Mouse (Mus musculus): ENCODE data around the gene Klf15. TPM values are rescaled to one million over a fixed set of nuclear protein-coding genes. Genes with fewer than 3 reads are reported as not detected.

Gene Klf15
- total RNA-seq, 4 experiments from 2014 or later: 26.7 to 83.2 (median 44.3) TPM

DNA sequence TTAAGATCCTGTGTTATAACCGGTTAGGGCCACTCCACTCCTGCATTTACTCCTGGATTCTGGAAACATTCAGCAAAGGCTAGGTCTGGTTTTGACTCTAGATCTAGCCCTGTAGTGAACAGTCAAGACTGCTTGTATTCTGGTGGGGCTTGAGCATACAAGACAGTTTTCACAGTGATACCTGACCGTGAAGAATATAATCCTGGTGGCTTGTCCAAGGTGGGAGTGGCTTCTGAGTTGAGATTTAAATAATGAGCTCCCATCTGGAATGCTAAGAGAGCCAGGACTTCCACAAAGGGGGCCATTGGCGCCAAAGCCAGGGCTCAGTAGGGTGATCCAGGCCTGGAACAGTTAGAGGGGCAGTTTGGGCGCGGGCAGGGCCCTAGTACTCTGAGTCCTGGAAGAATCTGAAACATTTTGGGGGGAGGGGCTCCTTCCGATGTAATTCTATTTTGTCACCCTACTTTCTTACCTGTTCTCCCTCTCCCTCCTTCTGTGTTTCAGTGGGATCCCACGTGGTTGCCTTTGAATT, 1.6 kb downstream of the Klf15 start:
- no peak for DNase-seq (ENCODE audit: low spot score in 2 of 2)

DNA sequence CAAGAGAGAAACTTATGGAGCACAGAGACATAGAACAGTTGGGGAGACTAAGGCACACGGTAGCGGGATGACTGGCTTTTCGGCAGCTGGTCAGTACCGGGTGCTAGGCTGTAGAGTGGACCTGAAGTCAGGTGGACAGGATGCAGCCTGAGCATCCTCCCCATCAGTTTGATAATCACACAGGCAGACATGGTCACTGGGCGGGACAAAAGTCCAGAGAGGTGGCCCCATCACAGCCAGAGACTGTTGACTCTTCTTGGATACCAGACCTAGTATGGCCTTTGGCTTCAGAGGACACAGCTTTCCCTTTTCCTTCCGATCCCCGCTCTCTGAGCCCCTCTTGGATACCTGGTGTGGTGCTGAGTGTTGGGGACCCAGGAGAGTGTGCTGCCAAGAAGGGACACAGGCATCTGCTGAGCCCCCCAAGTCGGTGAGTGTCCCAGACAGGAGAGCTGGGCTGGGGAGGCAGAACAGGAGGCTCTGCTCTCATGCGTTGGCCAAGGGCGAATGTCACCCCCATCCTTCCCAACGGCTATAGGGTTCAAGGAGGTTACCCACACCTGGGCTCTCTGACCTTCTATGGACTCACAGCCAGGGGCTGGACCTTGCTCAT, 2.8 kb downstream of the Klf15 start:
- no peak for DNase-seq (ENCODE audit: low spot score in 2 of 2)

DNA sequence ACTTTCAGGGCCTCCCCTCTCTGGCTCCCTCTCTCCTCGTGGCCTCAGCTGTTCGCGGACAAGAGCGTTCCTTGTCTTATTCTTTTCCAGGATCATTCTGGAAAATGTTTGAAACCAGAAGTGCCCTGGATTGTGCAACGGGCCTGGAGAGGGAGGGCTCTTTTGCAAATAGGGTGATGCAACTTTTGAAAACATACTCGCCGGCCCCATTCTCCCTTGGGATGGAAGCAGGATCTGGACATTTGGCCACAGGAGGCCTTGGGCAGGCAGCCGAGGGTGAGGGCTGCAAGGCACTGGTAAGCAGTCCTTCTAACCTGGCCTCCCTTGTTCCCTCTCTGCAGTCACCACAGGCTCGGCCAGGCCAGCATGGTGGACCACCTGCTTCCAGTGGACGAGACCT, 3.7 kb downstream of the Klf15 start:
- DNase-seq (ENCODE audit: low spot score in 2 of 2): peak; percentile 71 to 81

DNA sequence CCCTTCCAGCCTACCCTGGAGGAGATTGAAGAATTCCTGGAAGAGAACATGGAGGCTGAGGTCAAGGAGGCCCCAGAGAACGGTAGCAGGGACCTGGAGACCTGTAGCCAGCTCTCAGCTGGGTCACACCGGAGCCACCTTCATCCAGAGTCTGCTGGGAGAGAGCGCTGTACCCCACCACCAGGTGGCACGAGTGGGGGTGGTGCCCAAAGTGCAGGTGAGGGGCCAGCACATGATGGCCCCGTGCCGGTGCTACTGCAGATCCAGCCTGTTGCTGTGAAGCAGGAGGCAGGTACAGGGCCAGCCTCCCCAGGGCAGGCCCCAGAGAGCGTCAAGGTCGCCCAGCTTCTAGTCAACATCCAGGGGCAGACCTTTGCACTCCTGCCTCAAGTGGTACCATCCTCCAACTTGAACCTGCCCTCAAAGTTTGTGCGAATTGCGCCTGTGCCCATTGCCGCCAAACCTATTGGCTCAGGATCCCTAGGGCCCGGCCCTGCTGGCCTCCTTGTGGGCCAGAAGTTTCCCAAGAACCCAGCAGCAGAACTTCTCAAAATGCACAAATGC, 4.6 kb downstream of the Klf15 start:
- no peak for DNase-seq (ENCODE audit: low spot score in 2 of 2)

DNA sequence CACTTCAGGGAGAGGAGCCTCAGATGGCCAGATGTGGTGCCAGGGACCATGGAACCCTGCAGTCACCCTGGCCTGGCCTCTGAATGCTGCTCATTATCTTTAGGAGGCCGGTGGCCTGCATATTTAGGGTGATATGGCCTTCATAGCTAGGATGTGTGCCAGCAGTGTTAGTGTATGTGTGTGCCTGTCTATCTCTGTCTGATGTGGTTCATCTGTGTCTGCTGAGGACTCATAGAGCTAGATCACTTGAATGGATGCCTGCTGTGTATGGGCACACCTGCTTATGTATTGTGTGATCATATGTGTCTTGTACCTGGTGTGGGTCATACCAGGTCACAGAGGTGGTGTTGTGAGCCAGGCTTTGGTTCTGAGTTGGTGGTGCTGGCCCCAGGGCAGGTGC, 5.8 kb downstream of the Klf15 start:
- no peak for DNase-seq (ENCODE audit: low spot score in 2 of 2)

DNA sequence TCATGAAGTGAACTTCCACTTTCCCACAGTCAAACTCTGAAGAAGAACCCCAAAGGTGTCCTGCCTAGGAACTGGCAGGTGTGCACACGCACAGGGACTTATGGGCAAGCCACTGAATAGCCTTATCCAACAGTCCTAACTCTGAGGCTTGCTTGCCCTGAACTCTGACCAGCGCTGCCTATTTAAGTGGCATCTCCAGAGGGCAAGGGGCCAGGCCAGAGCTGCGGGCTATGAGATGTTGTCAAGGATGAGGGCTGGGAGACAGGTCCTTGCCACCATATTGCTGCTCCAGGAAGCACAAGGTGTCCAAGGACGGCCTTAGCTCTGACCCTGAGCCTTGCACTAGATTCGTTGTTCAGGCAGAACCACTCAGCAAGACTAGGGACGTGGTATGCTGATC, 6.7 kb downstream of the Klf15 start:
- DNase-seq (ENCODE audit: low spot score in 2 of 2): no peak

DNA sequence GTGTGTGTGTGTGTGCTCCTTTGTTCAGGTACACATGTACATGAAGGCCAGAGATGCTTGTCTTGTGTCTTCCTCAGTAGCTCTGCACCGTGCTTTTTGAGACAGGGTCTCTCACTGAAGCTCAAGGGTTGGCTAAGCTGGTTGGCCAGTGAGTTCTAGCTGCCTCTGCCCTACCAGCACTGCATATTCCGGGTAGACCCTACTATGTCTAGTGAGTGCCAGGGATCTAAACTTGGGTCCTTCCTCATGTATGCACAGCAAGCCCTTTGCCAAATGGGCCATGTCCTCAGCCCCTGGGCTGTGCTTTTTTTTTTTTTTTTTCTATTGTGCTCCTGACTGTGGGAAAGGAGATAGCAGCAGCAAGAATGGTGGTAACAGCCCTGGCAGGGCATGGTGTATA, 7.9 kb downstream of the Klf15 start:
- no peak for DNase-seq (ENCODE audit: low spot score in 2 of 2)

DNA sequence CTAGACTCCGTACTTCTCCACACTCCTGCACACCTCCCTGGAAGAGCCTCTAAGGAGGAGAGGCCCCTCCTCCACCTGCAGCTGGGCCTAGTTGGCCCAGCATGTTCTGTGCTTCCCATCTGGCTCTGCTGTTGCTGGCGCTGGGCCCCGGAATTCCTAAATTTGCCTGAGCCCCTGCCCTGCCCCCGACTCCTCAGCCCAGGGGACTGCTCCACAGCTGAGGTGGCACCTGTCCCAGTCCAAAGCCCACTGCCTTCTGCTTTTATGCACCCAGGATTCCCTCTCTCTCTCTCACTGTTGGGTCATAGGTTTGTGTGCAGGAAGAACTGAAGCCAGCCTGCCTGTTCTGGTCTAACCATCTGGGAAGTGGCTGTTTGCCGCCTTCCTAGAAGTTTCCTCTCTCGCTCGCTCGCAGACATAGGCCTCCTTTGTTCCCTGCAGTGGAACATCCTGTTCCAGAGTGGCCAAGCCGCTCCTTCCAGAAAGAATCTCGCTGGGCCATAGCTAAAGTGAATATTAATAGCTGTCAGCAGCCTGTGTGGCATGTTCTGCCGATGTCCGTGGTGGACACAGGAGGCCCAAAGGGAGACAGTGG, 8.7 kb downstream of the Klf15 start:
- peak; percentile 52 to 53 for DNase-seq (ENCODE audit: low spot score in 2 of 2)

DNA sequence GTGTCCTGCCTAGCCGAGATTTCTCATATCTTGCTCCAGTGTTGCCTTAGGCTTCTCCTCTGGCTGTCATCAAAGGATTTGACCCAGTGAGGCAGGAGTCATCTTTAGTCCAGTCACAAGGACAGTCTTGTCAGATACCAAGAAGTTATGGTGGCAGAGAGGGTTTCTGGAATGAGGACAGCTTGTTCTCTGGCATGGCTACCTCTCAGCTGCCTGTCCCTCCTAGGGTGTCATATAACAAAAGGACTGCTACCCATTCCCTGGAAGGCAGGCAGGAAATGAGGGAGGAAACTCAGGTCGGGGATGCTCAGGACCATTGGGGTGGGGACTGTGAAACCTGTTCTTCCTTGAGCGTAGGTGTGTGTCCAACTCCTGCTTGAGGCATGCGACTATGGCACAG, 9.7 kb downstream of the Klf15 start:
- DNase-seq (ENCODE audit: low spot score in 2 of 2): peak; percentile 48 to 52

DNA sequence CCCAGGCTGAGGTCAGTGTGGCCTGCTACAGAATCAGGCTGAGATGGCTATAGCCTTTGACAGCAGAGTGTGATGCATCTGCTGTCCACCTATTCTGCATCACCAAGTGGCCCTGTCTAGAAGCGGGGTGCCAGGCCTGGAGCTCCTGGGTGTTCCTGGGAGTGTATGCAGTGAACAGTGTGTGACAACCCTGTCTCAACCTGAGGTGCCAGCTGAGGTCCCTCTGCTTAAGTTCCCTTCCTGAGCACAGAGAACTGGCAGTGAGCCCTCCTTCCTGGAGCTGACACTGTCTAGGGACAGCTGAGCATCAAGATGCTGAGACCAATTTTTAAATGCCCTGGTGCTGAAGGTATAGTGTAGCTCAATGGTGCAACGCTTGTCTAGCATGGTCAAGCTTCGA, 10.3 kb downstream of the Klf15 start:
- DNase-seq (ENCODE audit: low spot score in 2 of 2): peak in 1 of 2 experiments; percentile 38

DNA sequence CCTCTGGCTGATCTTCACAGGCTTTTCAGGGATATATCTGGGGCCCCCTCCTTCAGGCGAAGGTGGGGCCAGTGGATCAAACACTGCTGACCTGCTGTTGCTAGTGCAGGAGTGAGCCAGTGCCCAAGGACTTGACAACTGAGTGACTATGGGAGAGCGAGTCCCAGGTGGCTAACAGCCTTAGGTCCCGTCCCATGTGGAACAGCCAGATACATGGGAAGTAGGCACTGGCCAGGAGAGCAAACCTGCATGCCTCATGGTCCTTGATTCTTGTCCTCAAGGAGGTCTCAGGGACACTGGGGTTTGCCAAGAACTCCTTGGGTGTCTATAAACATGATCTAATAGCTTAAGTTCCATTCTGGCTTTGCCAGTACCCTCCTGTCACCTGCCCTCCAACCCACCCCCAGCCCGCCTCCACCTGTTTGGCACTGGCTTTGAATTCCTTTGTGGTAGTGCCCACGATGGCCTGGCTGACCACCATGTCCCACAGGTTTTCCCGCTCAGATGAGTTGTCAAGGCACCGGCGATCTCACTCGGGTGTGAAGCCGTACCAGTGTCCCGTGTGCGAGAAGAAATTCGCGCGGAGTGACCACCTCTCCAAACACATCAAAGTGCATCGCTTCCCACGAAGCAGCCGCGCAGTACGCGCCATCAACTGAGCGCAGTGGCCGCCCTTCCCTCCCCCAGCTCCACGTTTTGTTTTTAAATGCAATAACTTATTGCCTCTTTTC, 11.4 kb downstream of the Klf15 start:
- no peak for DNase-seq (ENCODE audit: low spot score in 2 of 2)

DNA sequence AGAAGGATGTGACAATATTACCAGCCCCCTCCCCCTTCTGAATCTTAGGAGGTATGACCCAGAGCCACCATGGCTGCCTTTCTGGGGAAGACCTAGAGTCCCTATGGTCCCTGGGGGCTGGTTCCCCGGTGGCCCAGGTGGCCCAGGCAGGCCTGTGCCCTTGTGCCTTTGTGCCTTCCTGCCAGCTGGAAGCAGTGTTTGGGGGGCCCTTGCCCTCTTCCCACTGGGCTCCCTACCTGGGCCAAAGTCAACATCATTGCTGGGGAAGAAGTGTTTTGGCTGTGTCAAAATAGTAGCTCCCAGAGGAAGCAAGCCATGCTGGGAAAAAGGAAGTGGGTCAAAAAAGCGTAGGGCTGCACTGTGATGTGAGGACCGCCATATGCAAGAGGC, 12.0 kb downstream of the Klf15 start:
- no peak for DNase-seq (ENCODE audit: low spot score in 2 of 2)

DNA sequence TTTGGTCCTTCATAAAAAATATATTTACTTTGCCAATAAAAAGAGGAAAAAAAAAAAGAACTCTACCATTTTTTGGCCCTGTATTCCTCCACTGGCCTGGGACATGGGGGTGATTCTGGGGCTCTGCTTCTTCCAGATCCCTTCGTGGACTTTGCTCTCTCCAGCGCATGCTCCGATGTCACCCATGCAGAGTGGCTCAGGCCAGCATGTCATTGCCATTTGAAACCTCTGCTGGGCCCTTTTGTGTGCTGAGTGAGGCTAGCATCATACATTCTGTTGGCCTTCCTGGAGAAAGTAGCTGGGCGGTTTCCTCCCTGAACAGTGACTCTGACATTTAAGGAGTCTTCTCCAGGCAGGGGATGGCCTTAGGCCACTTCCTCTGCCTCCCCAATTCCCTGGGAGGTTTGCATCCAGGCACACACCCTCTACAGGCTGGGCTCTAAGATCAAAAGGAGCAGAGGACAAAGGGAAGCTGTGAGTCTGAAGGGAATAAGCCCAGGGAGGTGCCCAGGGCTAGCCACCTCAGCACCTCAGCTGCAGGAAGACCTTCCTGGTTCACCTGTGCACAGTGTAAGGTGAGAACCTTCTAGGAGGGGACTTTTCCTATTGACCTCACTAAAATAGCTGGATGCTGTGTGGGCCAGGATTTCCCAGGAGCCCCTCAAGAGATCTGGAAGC, 12.9 kb downstream of the Klf15 start:
- DNase-seq (ENCODE audit: low spot score in 2 of 2): no peak

DNA sequence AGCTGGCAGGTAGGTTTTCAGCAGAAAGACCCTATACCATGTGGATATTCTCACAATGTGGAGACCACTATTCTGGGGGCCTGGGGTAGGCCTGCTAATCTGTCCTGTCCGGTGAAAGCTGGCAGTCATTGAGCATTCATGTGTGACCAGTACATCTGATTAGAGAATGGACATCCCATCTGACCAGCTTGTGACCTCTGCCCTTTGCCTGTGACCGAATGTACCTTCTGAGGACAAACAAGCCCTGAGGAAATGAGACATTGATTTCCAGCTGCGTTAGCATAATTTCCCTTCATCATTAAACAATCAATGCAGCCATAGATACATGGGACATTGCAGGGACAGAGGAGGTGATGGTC, 13.5 kb downstream of the Klf15 start:
- no peak for DNase-seq (ENCODE audit: low spot score in 2 of 2)

DNA sequence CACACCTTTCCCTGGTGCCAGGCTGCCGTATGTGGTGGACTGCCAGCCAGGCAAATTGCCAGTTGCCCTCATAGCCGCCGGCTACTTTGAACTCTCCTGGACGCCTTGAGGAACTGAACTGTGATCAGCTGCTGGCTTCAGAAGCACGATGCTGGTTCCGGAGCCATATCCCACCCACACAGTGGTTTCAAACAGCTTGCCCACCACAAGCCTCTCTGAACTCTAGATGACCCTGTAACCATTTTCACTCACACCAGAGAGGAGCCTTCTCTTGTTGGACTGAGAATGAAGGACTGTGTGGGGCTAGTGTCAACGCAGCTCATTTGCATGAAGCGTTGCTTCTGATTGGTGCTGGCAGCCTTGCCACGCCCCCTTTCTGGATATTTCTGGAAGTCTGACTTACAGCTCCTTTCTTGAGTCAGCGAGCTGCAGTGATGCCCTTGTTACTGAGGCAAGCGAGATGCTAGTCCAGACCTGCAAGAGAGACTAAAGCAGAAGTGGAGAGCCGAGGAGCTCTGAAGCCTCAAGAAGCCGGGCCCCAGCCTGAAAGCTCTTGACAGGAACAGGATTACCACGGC, 14.7 kb downstream of the Klf15 start:
- DNase-seq (ENCODE audit: low spot score in 2 of 2): peak; percentile 60 to 78

DNA sequence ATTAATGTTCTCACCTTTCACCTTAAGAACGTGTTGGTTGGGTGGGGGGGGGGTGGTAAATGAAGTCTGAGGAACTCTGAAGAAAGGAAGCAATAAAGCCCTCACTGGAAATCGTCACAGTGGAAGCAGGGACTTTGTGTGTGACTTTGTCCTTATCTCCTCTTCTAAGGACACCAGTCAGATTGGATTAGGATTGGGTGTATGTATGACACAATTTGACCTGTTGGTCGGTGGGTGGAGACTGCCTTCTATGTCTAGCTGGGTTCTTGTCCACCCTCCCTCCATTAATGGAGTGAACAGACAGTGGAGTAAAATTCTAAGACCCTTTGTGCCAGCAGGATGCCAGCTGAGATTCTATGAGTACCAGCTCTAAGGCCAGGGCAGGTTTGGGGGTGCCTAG, 21.9 kb downstream of the Klf15 start:
- no peak for DNase-seq (ENCODE audit: low spot score in 2 of 2)

DNA sequence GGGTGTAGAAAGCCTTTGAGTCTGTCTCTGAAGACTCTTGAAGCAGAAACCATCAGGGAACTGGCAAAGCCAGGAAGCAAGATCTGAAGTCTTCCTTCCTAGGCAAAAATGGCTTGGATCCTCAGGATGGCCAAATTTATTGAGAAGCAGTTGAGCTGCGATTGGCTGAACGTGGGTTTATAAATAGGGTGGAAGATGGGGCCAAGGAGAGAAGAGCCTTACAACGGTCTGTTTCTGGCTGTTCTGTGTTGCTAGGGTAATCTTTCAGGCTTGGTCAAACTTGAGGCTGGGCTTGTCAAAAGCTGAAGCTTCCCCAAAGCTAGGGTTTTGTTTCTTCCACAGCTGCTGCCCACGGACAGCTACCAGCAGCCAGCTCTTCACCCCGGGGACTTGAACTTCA, 22.5 kb downstream of the Klf15 start:
- DNase-seq (ENCODE audit: low spot score in 2 of 2): no peak

DNA sequence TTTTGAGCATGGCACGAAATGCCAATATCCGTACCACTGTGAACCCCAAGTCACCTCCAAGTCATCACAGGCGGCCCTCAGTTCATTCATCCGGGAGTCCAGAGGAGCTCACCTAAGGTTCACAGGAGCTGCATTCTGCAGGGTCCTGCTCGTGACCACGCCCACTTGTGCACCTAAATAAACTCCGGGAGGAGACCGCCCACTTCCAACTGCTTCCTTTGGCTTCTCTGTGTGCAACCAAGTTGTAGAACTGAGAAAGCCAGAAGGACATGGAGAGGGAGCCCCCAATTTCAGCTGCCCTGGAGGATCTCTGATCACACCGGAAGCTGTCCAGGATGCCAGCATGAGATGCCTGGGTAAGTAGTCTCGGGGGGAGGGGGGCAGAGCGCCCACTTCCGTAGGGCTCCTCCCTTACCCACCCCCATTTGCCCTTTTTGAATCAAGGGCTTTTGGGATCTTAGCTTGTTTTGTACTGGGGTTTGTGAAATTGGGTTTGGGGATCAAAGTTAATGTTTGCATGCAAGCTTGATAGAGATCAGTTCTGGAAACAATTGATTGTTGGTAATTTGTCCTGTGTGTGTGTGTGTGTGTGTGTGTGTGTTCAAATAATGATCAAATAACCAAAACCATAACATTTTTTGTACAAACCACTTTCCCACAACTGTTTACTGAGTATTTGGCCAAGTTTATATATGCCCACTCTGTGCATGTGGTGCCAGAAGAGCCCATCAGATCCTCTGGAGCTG, 24.0 kb downstream of the Klf15 start, which contains the start of gene Aldh1l1:
Aldh1l1 (plus strand) TSS at position 252 of the 746 bp plus-strand sequence.
- DNase-seq (ENCODE audit: low spot score in 2 of 2): no peak

DNA sequence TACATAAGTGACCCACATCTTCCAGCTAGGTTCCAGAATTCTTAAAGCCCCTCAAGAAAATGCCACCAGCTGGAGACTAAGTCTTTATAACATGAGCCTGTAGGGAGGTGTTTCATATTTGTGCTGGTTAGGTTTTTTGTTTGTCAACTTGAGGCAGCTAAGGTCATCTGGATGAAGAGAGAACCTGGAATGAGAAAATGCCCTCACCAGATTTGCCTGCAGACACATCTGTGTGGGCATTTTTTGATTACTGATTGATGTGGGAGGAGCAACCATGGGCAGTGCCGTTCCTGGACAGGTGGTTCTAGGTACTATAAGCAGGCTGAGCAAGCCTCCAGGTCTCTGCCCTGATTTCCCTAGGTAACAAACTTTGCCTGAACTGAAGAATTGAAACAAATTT, 25.2 kb downstream of the Klf15 start:
- no peak for DNase-seq (ENCODE audit: low spot score in 2 of 2)

DNA sequence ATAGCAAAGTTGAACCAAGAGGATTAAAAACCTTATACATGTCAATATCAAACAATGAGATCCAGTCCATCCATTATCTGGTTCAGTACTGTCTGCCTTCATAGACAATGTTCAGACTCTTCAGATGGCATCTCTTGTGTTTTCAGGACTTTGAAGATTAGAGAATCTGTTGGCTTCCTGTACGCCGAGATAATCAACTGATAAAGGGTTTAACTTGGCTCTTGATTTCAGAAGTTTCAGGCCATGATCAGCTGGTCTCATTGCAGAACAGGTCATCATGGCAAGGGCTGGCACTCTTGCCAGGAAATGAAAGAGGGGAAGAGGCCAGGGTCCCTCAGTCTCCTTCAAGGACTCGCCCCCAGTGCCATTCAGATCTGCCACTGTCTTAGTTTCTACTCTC, 27.2 kb downstream of the Klf15 start:
- no peak for DNase-seq (ENCODE audit: low spot score in 2 of 2)

DNA sequence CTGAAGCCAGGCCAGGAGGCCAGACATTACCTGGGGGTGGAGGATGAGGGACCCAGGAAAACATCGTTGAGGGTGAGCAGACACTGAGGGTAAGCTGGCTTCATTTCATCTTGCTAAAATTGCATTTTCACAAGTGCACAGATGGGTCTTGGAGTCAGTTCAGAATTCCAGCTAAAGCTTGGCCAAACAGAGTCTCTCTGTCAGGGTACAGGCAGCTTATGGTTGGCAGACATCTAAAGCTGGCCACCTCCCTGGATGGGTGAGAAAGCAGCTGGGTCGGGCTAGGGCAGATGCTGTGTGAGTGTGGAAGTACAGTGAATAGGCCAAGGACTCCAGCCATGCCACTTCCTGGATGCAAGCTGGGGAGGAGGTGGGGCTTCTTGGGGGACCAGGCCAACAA, 28.6 kb downstream of the Klf15 start:
- no peak for DNase-seq (ENCODE audit: low spot score in 2 of 2)
